Mouse (Mus musculus) c-Kit-positive CD71-negative TER-119-negative erythroid progenitor cells, embryonic 14.5 days (primary cell): ENCODE results near the gene Nsd2.
"Not testable (repeated sequence)": the region's sequence is repeated elsewhere in the genome, so short reads cannot be mapped to it uniquely, and the experiment has no call there.

Experiments used
- DNase-seq: peaks from one replicate; pipeline ENCODE4 v3.0.0-alpha.2; 2013; ENCODE audit warnings: low read depth

Nsd2 gene

GRCm38 (mm10) chr5:33851466-33851865, 30.9 kb downstream of the Nsd2 start:
- DNase-seq = no peak

GRCm38 (mm10) chr5:33853086-33853485, 32.6 kb downstream of the Nsd2 start:
- DNase-seq = no peak

GRCm38 (mm10) chr5:33854019-33854418, 33.5 kb downstream of the Nsd2 start:
- no peak for DNase-seq

GRCm38 (mm10) chr5:33857693-33858092, 37.2 kb downstream of the Nsd2 start:
- no peak for DNase-seq

DNA sequence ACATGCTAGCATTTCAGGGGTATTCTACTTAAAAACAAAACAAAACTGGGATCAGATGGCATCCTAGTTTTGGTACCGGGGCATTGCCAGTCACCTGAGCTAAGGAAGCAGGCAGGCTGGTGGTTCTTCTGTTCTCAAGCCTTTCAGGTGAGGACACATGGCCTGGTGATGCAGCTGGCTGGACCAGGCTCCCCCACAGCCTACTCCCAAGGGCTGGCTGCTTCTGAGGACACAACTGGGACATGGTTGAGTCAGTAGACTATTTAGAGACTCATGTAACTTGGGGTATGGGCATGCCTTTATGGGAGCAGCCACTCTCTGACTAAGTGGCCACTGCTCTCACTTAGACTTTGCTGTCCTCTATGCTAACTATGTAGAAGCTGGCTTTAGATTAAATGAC, 54.9 kb downstream of the Nsd2 start:
- no peak for DNase-seq

DNA sequence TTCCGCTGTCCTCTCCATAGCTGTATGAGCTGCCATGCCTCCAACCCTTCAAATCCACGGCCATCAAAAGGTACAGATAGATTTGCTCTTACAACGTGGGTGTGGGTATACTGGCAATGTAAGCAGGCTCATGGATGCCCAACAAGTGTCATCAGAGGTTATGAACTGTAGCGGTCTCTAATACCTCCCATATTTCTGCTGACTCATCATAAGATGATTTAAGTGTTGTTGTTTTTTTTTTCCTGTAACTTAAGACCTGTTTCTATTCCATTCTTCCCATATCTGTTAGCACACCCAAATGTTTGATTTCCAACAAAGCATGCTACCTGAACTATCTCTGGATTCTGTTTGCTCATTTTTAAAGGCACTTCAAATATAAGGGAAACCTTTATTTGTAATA, 60.6 kb downstream of the Nsd2 start:
- DNase-seq = no peak

- DNase-seq = no peak
These were observed 72.9 kb downstream of the Nsd2 start for GRCm38 (mm10) chr5:33893406-33893805.

- no peak for DNase-seq
These were observed 74.6 kb downstream of the Nsd2 start for GRCm38 (mm10) chr5:33895116-33895515.

DNA sequence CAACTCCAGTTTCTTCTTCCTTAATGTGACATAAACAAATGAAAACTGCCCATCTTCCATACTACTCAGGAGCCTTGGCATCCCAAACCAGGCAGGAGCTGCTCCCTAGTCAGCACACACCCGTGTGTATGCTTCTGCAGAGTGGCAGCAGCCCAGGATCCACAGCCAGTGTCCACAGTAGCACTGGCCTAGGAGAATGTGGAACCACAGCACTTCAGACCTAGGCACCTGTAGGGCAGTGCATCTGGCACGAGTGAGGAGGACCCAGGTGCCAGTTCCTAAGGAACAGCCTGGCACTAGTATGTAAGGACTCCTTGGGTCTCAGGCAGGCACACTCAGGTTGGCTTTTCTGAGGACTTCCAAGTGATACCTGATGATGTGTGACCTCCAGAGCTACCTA, 76.6 kb downstream of the Nsd2 start:
- no peak for DNase-seq

GRCm38 (mm10) chr5:33898671-33899070, 78.1 kb downstream of the Nsd2 start:
- DNase-seq = no peak

- no peak for DNase-seq
These were observed 78.7 kb downstream of the Nsd2 start for GRCm38 (mm10) chr5:33899245-33899644.

- DNase-seq = no peak
These were observed 79.6 kb downstream of the Nsd2 start for GRCm38 (mm10) chr5:33900101-33900500.

- DNase-seq = no peak
These were observed 80.3 kb downstream of the Nsd2 start for GRCm38 (mm10) chr5:33900701-33901263.

- no peak for DNase-seq
These were observed 80.8 kb downstream of the Nsd2 start for GRCm38 (mm10) chr5:33901278-33901677.

GRCm38 (mm10) chr5:33902696-33903095, 82.2 kb downstream of the Nsd2 start:
- DNase-seq = no peak

GRCm38 (mm10) chr5:33903176-33903575, 82.7 kb downstream of the Nsd2 start:
- DNase-seq = no peak

DNA sequence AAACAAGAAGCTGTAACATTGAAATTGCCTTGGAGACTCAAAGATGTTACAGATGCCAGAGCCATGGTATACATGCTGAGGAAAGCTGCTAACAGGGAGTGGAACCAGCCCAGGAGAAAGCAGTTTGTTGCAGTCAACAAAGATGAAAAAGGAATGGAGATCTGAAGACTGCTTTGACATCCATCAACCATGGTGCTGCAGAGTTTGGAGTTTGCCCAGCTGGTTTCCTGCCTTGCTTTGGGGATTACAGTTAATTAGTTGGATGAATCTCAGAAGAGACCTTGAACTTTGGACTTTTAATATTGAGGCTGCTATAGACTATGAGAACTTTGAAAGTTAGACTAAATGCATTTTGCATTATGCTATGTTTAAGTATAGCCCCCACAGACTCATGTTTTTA, 94.5 kb downstream of the Nsd2 start:
- DNase-seq = not testable (repeated sequence)

- not testable (repeated sequence) for DNase-seq
These were observed 96.1 kb downstream of the Nsd2 start for GRCm38 (mm10) chr5:33916616-33917015.

DNA sequence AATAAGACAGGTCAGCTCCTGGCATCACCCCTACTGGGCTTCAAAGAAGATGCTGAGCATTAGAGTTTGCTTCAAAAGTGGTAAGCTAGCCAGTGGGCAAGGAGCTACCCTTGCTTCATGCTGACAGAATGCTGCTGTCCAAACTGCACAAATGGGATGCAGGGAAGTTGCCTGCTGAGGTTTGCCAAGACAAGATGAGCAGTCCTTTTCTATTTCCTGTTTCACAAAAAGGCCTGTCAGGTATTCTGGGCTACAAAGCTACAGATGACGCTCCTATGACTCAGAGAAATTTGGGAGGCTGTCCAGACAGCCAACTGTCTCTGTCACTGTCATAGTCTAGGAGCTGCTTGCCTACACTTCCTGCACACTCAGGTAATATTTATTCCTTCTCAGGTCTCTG, 98.9 kb downstream of the Nsd2 start:
- no peak for DNase-seq

DNA sequence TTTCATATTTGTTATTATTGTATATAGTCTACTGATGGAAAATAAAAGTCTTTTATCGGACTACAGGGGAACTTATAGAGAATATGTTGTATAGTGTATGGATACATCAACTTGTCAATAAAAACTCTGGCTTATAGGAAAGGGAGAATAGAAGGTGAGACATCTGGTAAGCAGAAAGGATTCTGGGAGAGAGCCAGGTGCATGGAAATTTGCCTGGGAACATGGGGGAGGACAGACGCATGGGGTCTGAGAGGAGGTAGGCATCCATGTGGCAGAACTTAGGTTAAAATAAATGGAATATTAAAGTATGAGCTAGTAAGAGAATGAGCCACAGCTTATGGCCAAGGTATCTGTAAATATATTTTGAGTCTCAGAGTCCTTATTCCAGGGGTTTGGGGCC, 99.5 kb downstream of the Nsd2 start:
- DNase-seq = no peak

- no peak for DNase-seq
These were observed 100.4 kb downstream of the Nsd2 start for GRCm38 (mm10) chr5:33920924-33921323.

DNA sequence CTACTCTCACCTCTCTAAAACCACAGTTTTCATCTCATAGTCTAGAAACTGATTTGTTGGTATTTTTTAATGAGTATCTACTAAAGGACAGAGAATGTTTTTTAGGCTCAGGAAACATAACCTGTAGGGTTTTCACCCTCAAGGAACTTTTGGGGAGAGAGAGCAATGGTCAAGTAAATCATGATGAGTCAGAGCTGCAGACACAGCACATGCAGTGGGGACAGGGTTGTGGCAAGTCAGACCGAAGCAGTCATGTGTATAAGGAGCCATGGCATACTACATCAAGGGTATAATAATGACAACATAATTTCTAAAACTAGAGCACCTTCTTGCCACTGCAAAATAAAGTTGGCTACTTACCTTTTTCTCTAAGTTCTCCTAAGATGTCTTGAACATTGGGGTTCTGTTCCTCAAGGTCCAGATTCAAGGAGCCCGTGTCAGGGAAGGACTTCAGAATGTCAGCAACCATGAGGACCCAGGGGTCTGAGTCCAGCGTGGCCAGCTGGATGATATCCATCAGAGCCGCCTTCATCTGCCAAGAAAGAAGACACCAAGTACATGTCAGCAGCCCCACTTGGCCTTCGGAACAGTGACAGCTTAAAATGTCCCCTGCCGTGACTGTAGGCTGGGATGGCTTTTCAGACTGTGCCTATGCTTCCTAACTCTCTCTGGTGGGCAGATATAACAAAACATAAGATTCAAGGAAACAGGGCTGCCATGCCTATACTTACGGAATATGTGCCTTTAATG, 101.1 kb downstream of the Nsd2 start:
- DNase-seq = no peak

DNA sequence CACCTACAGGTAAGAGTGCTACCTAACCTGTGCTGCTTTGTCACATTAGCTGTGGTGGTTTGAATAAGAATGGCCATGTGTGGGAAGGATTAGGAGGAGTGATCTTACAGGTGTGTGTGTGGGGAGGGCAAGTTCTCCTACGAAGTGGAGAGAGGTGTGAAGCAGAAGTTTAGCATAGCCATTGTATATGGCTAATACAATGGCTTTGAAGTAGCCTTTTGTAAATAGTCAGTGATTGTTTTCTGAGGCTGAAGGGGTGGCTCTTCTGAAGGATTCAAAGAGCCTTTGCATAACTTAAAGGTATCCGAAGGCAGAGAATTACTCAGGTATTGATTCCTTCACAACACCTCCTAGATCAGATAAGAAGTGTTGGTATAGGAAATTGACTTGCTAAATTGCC, 102.0 kb downstream of the Nsd2 start:
- no peak for DNase-seq

GRCm38 (mm10) chr5:33926170-33926569, 105.6 kb downstream of the Nsd2 start:
- DNase-seq = no peak
